Mouse (Mus musculus): ENCODE results near the gene Olfr263. TPM values are rescaled to one million over a fixed set of nuclear protein-coding genes. Genes with fewer than 3 reads are reported as not detected.

The Olfr263 gene
- total and polyA plus RNA-seq, 2 experiments from 2014 or later: not detected

DNA sequence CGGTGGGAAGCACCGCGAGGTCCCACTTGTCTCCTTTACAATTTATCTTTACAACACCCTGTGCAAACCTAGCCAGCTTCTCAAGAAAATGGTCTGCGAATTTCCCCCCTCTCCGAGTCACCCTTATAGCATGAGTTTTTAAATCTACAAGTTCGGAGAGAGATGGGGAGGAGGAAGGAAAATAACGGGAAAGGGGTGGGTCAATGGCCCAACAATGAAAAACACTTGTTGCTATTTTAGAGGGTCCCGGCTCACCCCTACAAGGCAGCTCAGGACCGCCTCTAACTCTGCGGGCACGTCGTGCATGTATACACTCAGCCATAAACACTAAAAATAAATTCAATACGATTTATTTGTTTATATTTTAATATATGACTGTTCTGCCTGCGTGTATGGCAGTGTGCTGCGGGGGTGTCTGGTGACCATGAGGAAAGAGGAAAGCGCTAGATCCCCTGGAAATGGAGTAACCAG, 30.6 kb downstream of the Olfr263 start:
- ATAC-seq (ENCODE audit: insufficient read depth, low read depth): no peak
- H3K9me3 ChIP-seq (replicated peaks; ENCODE audit: control insufficient read depth, low read length): no peaks in the 10 kb centered on the region
- H3K4me2 ChIP-seq (ENCODE audit: low read depth, low read length): peak overlapping the region; percentile 76
- no peaks in the 10 kb centered on the region for H3K27me3 ChIP-seq (ENCODE audit: control insufficient read depth, insufficient read depth, low read length)
- H3K27ac ChIP-seq (ENCODE audit: low read depth): peak overlapping the region; percentile 49; the same call in 1 of the 2 replicates
- TF ChIP-seq CTCF (IDR thresholded peaks at IDR 0.05; ENCODE audit: low read depth): no peak
- TF ChIP-seq EP300 (IDR thresholded peaks at IDR 0.05; ENCODE audit: low read depth): no peak
- H3K4me1 ChIP-seq (ENCODE audit: control insufficient read depth, insufficient read depth): no peaks in the 10 kb centered on the region
- peak overlapping the region; percentile 81 for H3K4me3 ChIP-seq (ENCODE audit: low read depth, low read length)
- H3K9ac ChIP-seq (replicated peaks; ENCODE audit: low read depth, low read length): peak overlapping the region; percentile 52
- under 1% methylated on average over 16 of the region's 16 CpGs for WGBS
- H3K36me3 ChIP-seq (replicated peaks; ENCODE audit: control insufficient read depth, insufficient read depth, low read length): no peaks in the 10 kb centered on the region
- peak; percentile 21 for DNase-seq (ENCODE audit: low spot score)

DNA sequence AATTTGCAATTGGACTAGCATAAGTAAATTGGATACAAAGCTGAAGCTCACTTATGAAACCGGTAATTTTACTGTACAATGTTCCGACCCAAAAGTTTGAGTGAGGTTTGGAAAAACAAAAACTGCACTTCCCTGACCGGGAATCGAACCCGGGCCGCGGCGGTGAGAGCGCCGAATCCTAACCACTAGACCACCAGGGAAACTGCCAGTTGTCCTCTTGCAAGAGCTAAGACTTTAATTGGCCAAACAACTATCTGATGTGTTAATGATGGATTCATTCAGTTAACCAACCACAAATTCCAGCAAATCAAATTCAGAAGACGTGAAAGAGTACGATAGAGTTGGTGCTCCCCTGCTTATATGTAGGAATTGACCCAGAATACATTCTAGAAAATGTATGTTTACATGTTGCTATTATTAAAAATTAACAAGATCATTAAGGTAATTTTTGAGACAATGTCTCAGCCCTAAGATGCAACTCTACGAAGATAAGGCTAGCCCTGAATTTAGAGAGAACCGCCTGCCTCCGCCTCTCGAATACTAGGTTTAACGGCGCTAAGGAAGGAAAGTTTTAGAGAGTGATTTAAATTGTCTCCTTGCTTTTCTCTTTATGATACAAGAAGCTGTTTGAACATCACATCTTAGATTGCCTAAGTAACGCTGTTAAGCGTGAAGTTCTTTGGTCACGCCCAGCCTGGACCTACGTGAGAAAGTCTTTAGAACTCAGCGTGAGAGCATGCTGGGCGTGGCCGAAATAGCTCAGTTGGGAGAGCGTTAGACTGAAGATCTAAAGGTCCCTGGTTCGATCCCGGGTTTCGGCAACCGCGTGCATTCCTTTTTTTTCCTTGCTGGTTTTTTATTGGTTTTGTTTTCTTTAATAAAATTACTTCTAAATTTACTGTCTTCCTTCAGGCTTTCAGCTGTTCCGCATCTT, 31.5 kb downstream of the Olfr263 start:
- under 1% methylated on average over 32 of the region's 32 CpGs for WGBS
- H3K36me3 ChIP-seq (replicated peaks; ENCODE audit: control insufficient read depth, insufficient read depth, low read length): no peaks in the 10 kb centered on the region
- no peaks in the 10 kb centered on the region for H3K27me3 ChIP-seq (ENCODE audit: control insufficient read depth, insufficient read depth, low read length)
- TF ChIP-seq CTCF (IDR thresholded peaks at IDR 0.05; ENCODE audit: low read depth): no peak
- TF ChIP-seq EP300 (IDR thresholded peaks at IDR 0.05; ENCODE audit: low read depth): 0 out of 2 replicates have a peak, but pooled peaks have one; percentile 17
- H3K9me3 ChIP-seq (replicated peaks; ENCODE audit: control insufficient read depth, low read length): no peaks in the 10 kb centered on the region
- H3K4me2 ChIP-seq (ENCODE audit: low read depth, low read length): peak overlapping the region; percentile 76
- peak overlapping the region; percentile 46; the same call in 1 of the 2 replicates for H3K27ac ChIP-seq (ENCODE audit: low read depth)
- peak; percentile 80 for DNase-seq (ENCODE audit: low spot score)
- H3K9ac ChIP-seq (replicated peaks; ENCODE audit: low read depth, low read length): peak overlapping the region; percentile 52
- peak overlapping the region; percentile 81 for H3K4me3 ChIP-seq (ENCODE audit: low read depth, low read length)
- H3K4me1 ChIP-seq (ENCODE audit: control insufficient read depth, insufficient read depth): no peaks in the 10 kb centered on the region
- peak; percentile 92 for ATAC-seq (ENCODE audit: insufficient read depth, low read depth)

- WGBS: 52% methylated on average over 2 of the region's 2 CpGs
- no peak for ATAC-seq (ENCODE audit: insufficient read depth, low read depth)
- TF ChIP-seq CTCF (IDR thresholded peaks at IDR 0.05; ENCODE audit: low read depth) (no peak), EP300 (IDR thresholded peaks at IDR 0.05; ENCODE audit: low read depth) (no peak)
Observed at GRCm38 (mm10) chr13:21161591-21161990, 32.2 kb downstream of the Olfr263 start.

GRCm38 (mm10) chr13:21162591-21162990, 33.2 kb downstream of the Olfr263 start:
- TF ChIP-seq CTCF (IDR thresholded peaks at IDR 0.05; ENCODE audit: low read depth) (no peak), EP300 (IDR thresholded peaks at IDR 0.05; ENCODE audit: low read depth) (no peak)
- 49% methylated on average over 5 of the region's 5 CpGs for WGBS

More at GRCm38 (mm10) chr13:21161591-21161990, 32.2 kb downstream of the Olfr263 start:
- no peak overlapping the region for H3K9ac ChIP-seq (replicated peaks; ENCODE audit: low read depth, low read length)
- no peaks in the 10 kb centered on the region for H3K36me3 ChIP-seq (replicated peaks; ENCODE audit: control insufficient read depth, insufficient read depth, low read length)
- no peaks in the 10 kb centered on the region for H3K27me3 ChIP-seq (ENCODE audit: control insufficient read depth, insufficient read depth, low read length)
- no peaks in the 10 kb centered on the region for H3K4me1 ChIP-seq (ENCODE audit: control insufficient read depth, insufficient read depth)
- no peak for DNase-seq (ENCODE audit: low spot score)
- H3K4me3 ChIP-seq (ENCODE audit: low read depth, low read length): no peak overlapping the region
- H3K27ac ChIP-seq (ENCODE audit: low read depth): no peak overlapping the region
- H3K9me3 ChIP-seq (replicated peaks; ENCODE audit: control insufficient read depth, low read length): no peaks in the 10 kb centered on the region
- no peak overlapping the region; the same call in 1 of the 2 replicates for H3K4me2 ChIP-seq (ENCODE audit: low read depth, low read length)

DNA sequence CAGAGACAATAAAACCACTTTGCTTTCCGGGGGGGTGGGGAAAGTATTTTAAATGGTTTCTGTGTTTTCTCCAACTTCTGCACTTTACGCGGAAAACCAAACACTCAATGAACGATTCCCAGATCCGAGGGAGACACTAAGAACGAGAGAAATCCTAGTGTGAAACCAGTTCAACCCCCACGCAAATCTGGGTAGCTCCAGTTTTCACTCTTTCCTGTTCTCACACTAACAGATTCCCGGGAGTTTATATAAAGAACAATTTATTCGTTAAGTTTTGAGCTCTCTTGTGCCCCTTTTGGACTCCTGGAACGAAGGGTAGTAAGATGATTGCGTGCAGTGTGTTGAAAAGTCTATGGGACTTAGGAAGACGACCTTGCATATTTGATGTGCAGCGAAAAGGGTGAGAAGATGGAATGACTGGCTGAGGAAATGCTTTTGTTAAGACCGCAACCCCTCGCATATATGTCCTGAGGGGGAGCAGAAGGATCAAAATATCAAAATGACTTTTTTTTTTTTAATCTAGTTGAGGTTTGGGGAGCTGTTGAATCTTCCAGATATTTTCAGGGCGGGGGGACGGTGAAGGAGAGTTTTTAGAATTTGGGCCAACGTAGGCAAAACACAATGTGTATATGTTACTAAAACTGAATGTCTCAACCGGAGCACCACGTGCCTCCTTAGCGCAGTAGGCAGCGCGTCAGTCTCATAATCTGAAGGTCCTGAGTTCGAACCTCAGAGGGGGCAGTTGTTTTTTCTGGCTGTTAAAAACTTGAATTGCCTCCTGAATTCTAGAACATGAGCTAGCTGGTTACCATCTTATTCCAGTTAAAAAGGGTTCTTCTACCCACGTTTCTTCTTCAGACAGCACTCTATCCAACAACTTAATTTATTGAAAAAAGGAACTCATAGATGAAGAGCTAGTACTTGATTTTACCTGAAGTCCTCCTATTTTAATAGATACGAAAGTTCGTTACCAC, 37.8 kb downstream of the Olfr263 start:
- peak; percentile 56 for ATAC-seq (ENCODE audit: insufficient read depth, low read depth)
- Histone ChIP-seq H3K27ac (ENCODE audit: low read depth) (0 out of 2 replicates have a peak overlapping the region, but pooled peaks have one; percentile 28), H3K4me3 (ENCODE audit: low read depth, low read length) (peak overlapping the region; percentile 64), H3K9ac (replicated peaks; ENCODE audit: low read depth, low read length) (peak overlapping the region; percentile 46; the same call in 1 of the 2 replicates), H3K9me3 (replicated peaks; ENCODE audit: control insufficient read depth, low read length) (no peaks in the 10 kb centered on the region), H3K36me3 (replicated peaks; ENCODE audit: control insufficient read depth, insufficient read depth, low read length) (no peaks in the 10 kb centered on the region), H3K27me3 (ENCODE audit: control insufficient read depth, insufficient read depth, low read length) (no peaks in the 10 kb centered on the region), H3K4me1 (ENCODE audit: control insufficient read depth, insufficient read depth) (no peaks in the 10 kb centered on the region; the same call in 1 of the 2 replicates), H3K4me2 (ENCODE audit: low read depth, low read length) (peak overlapping the region; percentile 84)
- TF ChIP-seq CTCF (IDR thresholded peaks at IDR 0.05; ENCODE audit: low read depth): no peak
- no peak; the same call in 1 of the 2 replicates for TF ChIP-seq EP300 (IDR thresholded peaks at IDR 0.05; ENCODE audit: low read depth)
- peak; percentile 63 for DNase-seq (ENCODE audit: low spot score)
- under 1% methylated on average over 27 of the region's 27 CpGs for WGBS

More at GRCm38 (mm10) chr13:21162591-21162990, 33.2 kb downstream of the Olfr263 start:
- ATAC-seq (ENCODE audit: insufficient read depth, low read depth): no peak
- Histone ChIP-seq H3K4me1 (ENCODE audit: control insufficient read depth, insufficient read depth) (no peaks in the 10 kb centered on the region), H3K36me3 (replicated peaks; ENCODE audit: control insufficient read depth, insufficient read depth, low read length) (no peaks in the 10 kb centered on the region), H3K9ac (replicated peaks; ENCODE audit: low read depth, low read length) (no peak overlapping the region), H3K4me3 (ENCODE audit: low read depth, low read length) (no peak overlapping the region), H3K27me3 (ENCODE audit: control insufficient read depth, insufficient read depth, low read length) (no peaks in the 10 kb centered on the region), H3K9me3 (replicated peaks; ENCODE audit: control insufficient read depth, low read length) (no peaks in the 10 kb centered on the region), H3K4me2 (ENCODE audit: low read depth, low read length) (no peak overlapping the region), H3K27ac (ENCODE audit: low read depth) (no peak overlapping the region)
- DNase-seq (ENCODE audit: low spot score): no peak

All from heart, postnatal 0 days (tissue).